Mouse (Mus musculus) adrenal gland, postnatal 25 days (tissue): ENCODE measurements around the gene Stk32c. TPM values are rescaled to one million over a fixed set of nuclear protein-coding genes. Genes with fewer than 3 reads are reported as not detected.

ENCODE experiments used
- DNase-seq: peaks from one replicate; pipeline ENCODE4 v3.0.0; 2021; ENCODE audit warnings: mixed read lengths
- total RNA-seq: library from RNA; stranded (reverse); gene quantifications from 2 replicates; pipeline ENCODE4 v1.2.3, GENCODE M21; 2021

The Stk32c gene
- total RNA-seq, 1 experiment from 2014 or later: 4.0 TPM

DNA sequence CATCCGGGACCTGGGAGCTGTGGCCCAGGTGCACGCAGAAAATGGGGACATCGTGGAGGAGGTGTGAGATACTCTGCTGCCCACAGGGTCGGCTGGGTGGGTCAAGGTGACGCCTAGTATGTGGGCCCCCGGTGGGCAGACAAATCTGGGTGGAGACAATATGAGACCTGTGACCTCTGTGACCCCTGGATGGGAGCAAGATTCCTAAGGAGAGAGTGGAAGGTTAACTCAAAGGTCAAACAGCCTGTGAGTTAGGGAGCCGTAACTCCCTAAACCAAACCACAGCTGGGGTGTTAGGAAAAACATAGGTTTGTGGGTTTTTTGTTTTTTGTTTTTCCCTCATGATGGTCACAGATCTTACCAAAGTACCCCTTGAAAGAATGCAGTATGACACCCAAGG is 119.3 kb downstream of the Stk32c start:
- no peak for DNase-seq

DNA sequence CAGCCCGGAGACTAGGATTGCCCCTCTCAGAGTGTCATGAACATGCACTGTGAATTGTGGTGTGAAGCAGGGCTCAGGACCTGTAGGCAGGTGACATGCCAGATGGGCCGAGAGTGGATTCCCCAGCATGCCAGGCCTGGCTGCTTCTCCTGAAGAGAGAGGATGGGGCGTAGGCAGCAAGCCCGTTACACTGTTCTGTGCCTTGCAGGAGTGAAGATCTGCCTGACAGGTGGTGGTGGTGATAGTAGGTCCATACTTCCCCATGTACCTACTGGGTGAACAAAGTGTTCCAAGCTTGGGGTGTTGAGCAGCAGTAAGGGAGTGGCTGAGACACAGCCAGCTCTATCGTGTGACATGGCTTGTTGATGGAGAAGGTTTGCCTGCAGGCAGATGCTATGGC is 120.0 kb downstream of the Stk32c start:
- no peak for DNase-seq

DNA sequence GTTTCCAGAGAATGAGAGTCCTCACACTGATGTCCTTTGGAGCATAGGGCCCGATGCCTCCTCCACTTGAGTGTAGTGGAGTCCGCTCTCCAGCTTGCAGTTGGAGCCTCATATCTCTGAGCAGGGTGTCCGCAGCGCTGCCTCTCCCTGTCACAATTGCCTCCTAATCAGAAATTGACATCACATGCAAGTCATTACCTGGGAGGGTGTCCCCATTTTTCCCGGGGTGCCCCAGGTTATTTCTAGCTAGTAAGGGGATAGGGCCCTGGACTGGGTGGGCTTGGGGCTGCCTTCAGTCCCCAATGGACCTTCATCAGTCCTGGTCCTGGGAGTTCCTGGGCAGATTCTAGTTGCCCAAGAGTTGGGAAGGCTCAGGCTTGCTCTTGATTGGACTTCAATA is 120.4 kb downstream of the Stk32c start:
- no peak for DNase-seq

DNA sequence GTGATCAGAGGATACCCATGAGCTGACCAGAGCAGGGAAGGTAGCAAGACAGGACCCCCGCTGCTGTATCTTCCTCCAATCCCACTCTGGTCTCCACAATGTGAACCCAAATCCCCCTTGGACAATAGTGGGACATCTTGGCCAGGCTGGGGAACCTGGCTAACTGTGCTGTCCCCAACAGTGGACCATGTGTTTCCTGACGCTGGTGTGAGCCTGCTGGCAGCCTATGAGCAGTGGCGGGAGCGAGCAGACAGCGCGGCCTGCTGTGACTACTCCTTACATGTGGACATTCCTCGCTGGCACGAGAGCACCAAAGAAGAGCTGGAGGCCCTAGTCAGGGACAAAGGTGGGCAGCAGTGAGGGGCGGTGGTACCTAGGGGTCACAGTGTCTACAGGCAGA is 121.4 kb downstream of the Stk32c start:
- no peak for DNase-seq

DNA sequence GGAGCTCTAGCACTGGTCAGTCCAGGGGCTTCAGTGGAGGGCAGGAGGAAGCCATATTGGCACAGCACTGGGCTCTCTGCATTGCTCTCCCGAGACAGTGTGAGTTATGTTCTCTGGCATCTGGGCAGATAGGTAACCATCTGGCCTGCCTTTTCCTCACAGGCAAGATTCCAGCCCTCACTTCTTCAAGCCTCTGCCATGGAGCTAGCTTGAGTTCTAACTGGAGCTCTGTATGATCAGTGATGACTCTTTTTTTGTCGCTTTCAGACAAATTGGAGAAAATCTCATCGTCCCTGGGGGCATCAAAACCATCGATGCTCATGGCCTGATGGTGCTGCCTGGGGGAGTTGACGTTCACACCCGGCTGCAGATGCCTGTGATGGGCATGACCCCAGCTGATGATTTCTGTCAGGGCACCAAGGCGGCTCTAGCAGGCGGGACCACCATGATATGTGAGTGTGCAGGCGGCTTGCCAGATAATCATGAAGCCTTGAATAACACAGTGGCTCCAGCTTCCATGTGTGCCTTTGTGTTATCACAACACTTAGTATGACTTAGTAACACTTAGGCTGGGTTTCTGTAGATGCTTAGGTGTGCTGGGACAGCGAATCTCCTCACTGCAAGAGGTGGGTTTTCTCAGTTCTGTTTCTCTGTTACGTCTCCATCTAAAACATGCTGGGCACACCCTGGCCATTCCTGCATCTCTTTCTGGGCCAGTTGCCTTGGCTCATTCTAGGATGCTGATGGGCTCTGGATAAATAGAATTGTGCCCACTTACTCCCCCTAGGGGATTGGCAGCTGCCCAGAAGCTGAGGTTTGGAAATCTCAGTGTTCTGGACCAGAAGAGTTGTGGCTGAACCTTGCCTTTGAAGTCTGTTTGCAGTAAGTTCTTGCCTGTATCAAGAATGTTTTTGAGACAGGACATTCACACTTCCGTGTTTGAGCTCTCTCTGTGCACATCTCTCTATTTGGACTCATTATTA is 122.9 kb downstream of the Stk32c start:
- no peak for DNase-seq

DNA sequence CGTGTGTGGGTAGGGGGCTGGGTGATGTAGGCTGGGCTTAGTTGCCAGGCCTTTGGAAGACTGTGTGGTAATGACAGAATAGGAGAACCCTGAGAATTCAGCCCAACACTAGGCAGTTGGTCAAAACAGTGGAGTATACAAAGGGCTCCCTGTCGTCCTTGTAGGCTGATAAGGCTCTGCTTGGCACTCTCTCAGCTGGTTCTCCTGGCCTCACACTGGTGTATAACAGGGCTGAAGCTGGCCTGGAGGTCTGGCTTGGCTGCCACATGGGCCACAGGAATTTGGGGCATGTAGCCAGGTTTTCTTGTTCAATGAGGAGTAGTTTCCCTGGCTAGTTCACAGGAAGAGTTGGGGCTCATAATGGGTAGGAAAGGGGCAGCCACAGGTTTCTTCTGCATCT is 125.3 kb downstream of the Stk32c start:
- DNase-seq: no peak

DNA sequence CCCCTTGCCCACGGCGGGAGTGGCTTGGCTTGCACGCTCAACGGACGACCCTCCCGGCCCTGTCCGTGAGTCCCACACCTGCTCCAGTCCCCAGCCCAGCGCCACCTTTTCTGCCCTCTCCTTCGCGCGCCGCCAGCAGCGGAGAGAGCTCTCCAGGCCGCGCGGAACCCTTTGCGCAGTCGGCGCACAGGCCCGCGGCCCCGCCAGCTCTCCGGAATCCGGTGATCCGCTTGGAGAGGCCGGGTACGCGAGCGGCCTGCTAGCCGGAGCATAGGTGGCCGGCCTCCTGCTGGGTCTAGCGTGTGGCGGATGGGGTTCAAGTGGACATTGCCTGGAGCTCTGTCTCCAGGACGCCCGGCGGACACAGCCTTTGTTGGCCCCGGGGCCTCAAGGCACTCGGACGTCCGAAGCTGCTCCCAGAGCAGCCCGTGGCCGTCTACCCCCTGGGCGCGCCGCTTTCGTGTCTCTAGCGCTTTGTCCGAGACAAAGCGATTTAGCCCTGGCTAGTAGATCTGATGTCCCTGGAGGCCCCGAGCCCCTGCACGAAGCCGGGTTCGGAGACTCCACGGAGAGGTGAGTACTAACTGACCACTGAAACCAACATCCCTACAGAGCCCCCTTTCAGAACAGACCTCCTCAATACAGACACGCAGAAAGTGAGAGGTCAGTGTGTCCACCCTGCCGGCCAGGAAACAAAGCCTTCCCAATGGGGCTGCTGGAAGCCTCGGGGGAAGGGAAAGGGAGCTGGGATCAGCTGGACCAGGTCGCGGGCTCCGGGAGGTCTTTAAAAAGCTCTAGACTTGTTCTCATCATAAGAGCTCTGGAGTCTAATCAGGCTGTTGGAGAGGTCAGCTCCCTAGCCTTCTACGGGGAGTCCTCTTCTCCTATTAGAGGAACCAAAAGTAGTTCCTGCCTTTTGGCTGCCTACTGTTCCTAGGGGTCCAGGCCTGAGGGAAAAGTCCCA is 126.6 kb downstream of the Stk32c start:
- DNase-seq: peak; percentile 44

DNA sequence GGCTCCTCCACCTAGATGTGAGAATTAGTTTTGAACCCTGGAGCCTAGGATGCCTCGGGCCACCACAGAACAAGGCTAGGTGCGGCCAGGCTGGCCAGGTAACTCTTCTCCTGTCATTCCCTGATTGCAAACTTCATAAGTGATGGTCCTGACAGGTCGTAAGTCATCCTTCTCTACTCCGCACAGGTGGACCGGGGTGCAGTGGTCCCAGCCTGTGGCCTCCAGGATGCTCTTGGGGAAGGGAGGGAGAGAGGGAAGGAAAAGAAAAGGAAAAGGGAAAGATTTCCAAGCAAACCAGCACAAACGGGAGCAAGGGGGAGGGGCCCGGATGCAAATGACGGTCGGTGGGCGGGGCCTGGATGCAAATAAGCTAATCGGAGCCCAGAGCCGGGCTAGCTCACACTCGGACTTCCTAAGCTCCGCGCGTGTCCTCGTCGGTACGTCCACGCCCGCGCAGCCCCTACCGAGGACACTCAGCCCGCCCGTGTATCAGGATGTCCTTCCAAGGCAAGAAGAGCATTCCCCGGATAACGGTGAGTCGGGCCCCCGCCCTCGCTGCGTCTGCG is 127.4 kb downstream of the Stk32c start, which contains the start of gene Dpysl4:
TSS of gene Dpysl4 (plus strand) at position 373 of the 566 bp plus-strand sequence.
- peak; percentile 73 for DNase-seq

DNA sequence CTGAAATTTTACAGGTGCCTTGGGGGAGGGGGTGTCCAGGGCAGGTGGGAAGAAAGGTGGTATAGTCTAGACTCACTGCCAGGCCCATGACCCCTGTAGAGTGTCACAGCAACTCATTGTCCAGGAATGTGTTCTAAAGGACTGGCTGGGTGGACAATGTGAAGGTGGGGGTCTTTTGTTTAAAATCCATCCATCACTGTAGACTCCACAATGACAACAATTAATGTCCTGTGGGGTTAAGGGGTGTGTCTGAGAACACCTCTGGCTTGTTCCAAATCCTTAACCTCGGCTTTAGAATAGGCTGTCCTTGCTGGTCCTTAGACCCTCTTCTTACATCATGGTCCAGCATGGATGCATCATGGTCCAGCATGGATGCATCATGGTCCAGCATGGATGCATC is 128.8 kb downstream of the Stk32c start:
- DNase-seq: no peak

DNA sequence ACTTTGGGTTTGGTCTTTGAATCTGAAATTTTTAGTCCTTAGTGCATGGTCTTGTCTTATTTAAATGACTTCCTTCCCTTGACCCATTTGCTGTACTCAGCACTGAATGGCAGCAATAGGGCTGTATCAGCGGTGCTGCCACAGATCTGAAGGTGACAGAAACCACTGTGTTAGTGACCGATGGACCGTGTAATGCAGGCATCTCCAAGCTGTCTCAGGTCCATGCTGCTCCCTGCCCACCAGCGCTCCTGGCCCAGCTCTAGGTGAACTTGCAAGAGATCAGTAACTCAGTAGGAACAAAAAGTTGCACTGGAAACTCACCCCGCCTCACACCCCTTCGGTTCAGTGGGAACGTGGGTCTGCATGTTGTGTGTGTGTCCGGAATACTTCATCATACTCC is 130.8 kb downstream of the Stk32c start:
- DNase-seq: no peak

DNA sequence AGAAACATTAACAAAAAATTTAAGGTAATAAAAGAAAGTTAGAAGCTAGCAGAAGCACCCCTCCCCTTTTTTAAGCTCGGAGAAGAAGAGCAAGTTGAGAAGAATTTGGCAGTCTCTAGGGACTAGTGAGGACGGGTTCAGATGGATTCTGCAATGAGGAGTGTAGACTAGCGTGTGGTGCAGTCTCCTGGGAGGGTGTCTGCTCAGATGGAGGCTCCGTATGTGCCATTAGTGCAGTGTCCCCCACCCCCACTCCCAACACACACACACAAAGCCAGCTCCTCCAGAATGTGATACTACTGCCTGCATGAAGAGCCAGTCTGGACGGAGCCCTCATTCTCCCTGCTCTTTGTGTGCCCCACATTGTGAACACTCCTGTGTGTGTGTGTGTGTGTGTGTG is 131.9 kb downstream of the Stk32c start:
- no peak for DNase-seq

DNA sequence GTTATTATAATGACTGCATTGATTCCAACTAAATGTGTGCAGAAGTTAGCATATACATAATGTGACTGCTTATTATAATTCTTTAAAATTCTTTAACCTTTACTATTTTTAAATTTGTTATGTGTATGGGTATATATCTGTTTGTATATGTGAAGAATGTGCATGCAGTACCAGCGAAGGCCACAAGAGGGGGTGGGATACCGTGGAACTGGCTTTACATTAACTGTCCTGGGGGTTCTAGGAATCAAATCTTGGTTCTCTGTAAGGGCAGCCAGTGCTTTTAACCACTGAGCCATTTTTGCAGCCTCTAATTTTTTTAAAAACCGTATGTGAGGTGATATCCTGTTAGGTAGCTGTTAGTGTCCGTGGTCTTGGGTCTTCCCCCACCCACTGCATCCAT is 132.4 kb downstream of the Stk32c start:
- no peak for DNase-seq

DNA sequence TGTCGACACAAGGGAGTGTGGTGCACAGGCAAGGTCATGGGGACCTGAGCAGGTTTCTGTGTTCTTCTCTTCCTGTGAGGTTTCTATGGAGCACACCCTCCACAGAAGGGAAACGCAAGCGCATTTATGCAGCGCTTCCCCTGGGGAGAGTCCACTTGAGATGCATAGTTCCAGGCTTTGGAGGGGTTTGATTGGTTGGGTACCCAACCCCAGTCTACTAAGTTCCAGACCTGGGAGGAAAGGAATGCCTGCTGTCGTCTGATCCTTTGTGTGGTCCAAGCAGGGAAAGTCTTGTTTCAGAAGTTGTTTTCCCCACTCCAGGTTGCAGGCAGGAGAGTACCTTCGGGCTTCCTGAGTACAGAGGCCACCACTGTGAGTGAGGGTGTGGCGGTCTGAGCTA is 134.0 kb downstream of the Stk32c start:
- DNase-seq: no peak

DNA sequence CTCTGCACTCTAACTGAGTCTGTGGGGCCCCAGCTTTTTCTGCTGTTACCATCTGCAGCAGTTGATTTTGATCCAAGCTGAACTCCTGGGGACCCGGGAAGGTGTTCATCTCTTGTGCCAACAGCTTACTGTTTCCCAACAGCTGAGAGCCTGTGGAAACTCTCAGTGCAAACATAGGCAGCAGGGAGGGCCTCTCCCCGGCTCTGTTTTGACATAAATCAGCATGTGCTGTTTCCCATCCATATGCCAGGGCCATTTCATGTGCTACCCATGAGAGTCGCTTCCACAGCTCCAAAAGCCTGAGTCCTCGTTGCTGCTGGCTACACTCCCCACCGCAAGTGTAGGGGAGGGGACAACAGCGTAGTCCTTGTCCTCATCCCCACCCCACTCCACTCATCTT is 134.9 kb downstream of the Stk32c start:
- DNase-seq: no peak

DNA sequence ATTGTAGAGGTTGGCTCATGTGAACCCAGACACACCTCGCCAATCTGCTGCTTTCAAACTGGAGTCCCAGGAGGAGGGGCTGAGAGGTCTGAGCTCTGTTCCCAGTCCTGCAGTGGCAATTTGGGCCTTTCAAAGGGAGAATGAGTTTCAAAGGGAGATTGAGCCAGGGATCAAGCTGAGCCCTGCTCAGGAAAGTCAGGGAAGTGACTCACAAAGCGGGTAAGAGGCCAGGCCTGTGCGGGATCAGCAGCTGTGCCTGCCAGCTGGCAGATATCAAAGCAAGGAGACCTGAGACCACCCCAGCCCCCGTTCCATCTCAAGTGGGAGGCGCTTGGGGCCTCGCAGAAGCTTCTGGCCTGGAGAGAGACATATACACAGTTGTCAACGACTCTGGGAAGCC is 135.8 kb downstream of the Stk32c start:
- DNase-seq: no peak

DNA sequence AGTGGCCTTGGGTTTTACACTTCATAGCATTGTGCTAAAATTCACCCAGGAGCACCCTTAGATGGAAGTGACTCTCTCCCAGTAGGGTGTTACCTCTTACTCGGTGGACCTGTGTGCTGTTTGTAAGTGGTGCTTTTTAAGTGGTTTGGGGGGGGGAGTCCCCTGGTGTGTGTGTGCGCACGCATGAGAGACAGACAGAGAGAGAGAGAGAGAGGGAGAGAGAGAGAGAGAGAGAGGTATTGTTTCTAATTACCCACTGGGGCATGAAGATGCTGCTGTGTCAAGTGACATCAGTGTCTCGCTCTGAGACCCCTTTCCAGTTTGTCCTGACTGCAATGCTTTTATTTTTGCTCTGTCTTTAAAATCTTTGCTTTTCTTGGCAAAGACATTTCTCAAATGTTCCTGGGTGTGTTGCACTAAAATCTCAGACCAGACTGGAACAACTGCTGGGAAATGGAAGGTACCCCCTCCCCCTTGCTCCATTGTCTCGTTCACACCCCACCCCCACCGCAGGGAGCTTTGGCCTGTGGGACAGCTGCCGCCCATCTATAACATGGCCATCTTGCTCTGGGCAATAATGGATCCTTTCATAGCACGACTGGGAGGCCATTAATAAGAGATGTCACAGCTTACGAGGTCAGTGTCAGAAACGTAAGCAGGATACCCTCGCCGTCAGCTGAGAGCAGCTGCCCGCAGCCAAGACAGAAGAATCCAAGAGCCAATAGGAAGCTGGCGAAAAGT is 137.9 kb downstream of the Stk32c start:
- DNase-seq: no peak

DNA sequence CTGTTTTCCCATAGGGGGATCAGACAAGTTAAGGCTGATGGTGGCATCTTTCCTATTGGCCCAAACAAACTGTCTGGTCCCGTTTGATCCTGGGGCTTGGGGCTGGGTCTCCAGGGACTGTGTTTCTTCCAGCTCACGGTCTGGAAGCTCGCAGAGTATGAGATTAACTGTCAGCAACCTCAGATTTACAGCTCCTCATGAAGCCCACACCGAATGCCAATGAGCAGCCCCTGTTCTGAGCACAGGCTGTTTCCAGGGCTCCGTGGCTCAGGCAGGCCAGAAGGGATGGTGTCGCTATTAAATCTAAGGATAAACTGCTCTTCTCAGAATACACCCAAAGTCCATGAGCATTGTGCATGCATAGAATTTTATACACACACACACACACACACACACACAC is 138.9 kb downstream of the Stk32c start:
- no peak for DNase-seq

DNA sequence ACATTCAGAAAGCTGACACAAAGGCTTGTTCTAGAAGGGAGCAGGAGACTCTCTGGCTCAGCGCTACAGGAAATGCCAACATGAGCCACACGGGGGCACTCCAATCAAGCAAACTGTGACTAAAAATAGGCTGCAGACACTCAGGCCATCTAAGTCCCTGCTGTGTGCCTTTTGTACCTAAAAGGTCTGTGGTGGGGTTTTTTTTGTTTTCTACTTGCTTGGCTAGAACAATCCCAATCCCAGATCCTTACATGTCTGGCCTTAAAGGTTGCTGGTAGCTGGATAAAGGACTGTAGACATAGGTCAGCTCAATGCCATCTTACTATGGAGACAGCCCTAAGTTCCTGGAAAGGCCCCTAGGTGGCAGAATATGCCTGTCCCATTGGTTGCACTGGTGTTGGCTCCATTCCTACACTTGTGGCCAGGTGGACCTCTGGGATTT is 144.9 kb downstream of the Stk32c start:
- peak; percentile 68 for DNase-seq

DNA sequence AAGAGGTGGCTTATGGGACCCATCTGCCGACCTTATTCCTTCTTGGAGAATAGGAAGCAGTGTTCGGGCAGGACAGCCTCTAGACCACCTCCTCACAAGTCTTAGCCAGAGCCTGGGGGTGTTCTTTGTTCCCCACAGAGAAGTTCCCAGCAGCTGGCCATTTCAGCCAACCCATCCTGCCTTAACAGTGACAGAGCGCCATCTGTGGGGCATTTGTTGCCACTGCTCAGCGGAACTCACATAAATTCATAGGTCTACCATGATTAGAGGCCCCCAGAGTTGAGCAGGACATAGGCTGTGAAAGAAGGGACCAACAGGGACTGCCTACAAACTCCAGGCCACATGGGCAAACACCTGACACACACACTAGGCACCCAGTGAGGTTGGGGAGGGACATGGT is 149.7 kb downstream of the Stk32c start:
- no peak for DNase-seq
